Mouse (Mus musculus): ENCODE measurements around the gene Gpr18. TPM values are rescaled to one million over a fixed set of nuclear protein-coding genes. Genes with fewer than 3 reads are reported as not detected.

Gpr18 gene
- polyA plus RNA-seq, 1 experiment: not detected

GRCm38 (mm10) chr14:121918266-121918665 lies 2.7 kb upstream of the Gpr18 start:
- DNase-seq: no peak
- WGBS: 62% methylated on average over 3 of the region's 3 CpGs
- Histone ChIP-seq H3K27ac (ENCODE audit: insufficient read depth, low read length) (no peak overlapping the region), H3K4me3 (replicated peaks; ENCODE audit: insufficient read depth, low read depth, low read length) (no peak overlapping the region), H3K4me1 (ENCODE audit: control insufficient read depth, insufficient read depth, low read length) (peaks cover 3% of the 10 kb centered on the region), H3K27me3 (ENCODE audit: control insufficient read depth, insufficient read depth, low read length) (no peaks in the 10 kb centered on the region)
- TF ChIP-seq POLR2A (IDR thresholded peaks at IDR 0.05; ENCODE audit: borderline replicate concordance, insufficient read depth, low read length) (no peak), CTCF (IDR thresholded peaks at IDR 0.05; ENCODE audit: borderline replicate concordance, insufficient read depth, low read depth, low read length) (no peak)

- no peak for DNase-seq
- no peak for TF ChIP-seq POLR2A (IDR thresholded peaks at IDR 0.05; ENCODE audit: borderline replicate concordance, insufficient read depth, low read length)
- no peak for TF ChIP-seq CTCF (IDR thresholded peaks at IDR 0.05; ENCODE audit: borderline replicate concordance, insufficient read depth, low read depth, low read length)
- peaks cover 3% of the 10 kb centered on the region; the same call in 1 of the 2 replicates for H3K4me1 ChIP-seq (ENCODE audit: control insufficient read depth, insufficient read depth, low read length)
- 90% methylated on average over 6 of the region's 6 CpGs for WGBS
- H3K27ac ChIP-seq (ENCODE audit: insufficient read depth, low read length): no peak overlapping the region
- H3K27me3 ChIP-seq (ENCODE audit: control insufficient read depth, insufficient read depth, low read length): no peaks in the 10 kb centered on the region
- no peak overlapping the region for H3K4me3 ChIP-seq (replicated peaks; ENCODE audit: insufficient read depth, low read depth, low read length)
Measured at GRCm38 (mm10) chr14:121916311-121917094, 922 bp upstream of the Gpr18 start.

GRCm38 (mm10) chr14:121915143-121915542 lies 438 bp downstream of the Gpr18 start:
- H3K4me1 ChIP-seq (ENCODE audit: control insufficient read depth, insufficient read depth, low read length): no peaks in the 10 kb centered on the region
- no peaks in the 10 kb centered on the region for H3K27me3 ChIP-seq (ENCODE audit: control insufficient read depth, insufficient read depth, low read length)
- no peak overlapping the region for H3K4me3 ChIP-seq (replicated peaks; ENCODE audit: insufficient read depth, low read depth, low read length)
- WGBS: 92% methylated on average over 5 of the region's 5 CpGs
- DNase-seq: no peak
- H3K27ac ChIP-seq (ENCODE audit: insufficient read depth, low read length): no peak overlapping the region
- TF ChIP-seq CTCF (IDR thresholded peaks at IDR 0.05; ENCODE audit: borderline replicate concordance, insufficient read depth, low read depth, low read length): no peak

- Histone ChIP-seq H3K27ac (ENCODE audit: insufficient read depth, low read length) (no peak overlapping the region), H3K27me3 (ENCODE audit: control insufficient read depth, insufficient read depth, low read length) (no peaks in the 10 kb centered on the region), H3K4me1 (ENCODE audit: control insufficient read depth, insufficient read depth, low read length) (no peaks in the 10 kb centered on the region), H3K4me3 (replicated peaks; ENCODE audit: insufficient read depth, low read depth, low read length) (no peak overlapping the region)
- 92% methylated on average over 7 of the region's 7 CpGs for WGBS
- TF ChIP-seq CTCF (IDR thresholded peaks at IDR 0.05; ENCODE audit: borderline replicate concordance, insufficient read depth, low read depth, low read length): no peak
- TF ChIP-seq POLR2A (IDR thresholded peaks at IDR 0.05; ENCODE audit: borderline replicate concordance, insufficient read depth, low read length): no peak
- no peak for DNase-seq
Measured at GRCm38 (mm10) chr14:121912501-121912900, 3.1 kb downstream of the Gpr18 start.

- no peak for DNase-seq
- 94% methylated on average over 6 of the region's 6 CpGs for WGBS
- no peak overlapping the region for H3K27ac ChIP-seq (ENCODE audit: insufficient read depth, low read length)
- no peak overlapping the region for H3K4me3 ChIP-seq (replicated peaks; ENCODE audit: insufficient read depth, low read depth, low read length)
- H3K27me3 ChIP-seq (ENCODE audit: control insufficient read depth, insufficient read depth, low read length): no peaks in the 10 kb centered on the region
- no peaks in the 10 kb centered on the region for H3K4me1 ChIP-seq (ENCODE audit: control insufficient read depth, insufficient read depth, low read length)
- TF ChIP-seq CTCF (IDR thresholded peaks at IDR 0.05; ENCODE audit: borderline replicate concordance, insufficient read depth, low read depth, low read length): no peak
- no peak for TF ChIP-seq POLR2A (IDR thresholded peaks at IDR 0.05; ENCODE audit: borderline replicate concordance, insufficient read depth, low read length)
Measured at GRCm38 (mm10) chr14:121909868-121910267, 5.7 kb downstream of the Gpr18 start.

GRCm38 (mm10) chr14:121906992-121907681 lies 8.4 kb downstream of the Gpr18 start:
- H3K27me3 ChIP-seq (ENCODE audit: control insufficient read depth, insufficient read depth, low read length): no peaks in the 10 kb centered on the region
- WGBS: 89% methylated on average over 11 of the region's 11 CpGs
- no peak for DNase-seq

GRCm38 (mm10) chr14:121906341-121906991 lies 9.1 kb downstream of the Gpr18 start:
- WGBS: 90% methylated on average over 8 of the region's 8 CpGs
- no peak overlapping the region for H3K4me3 ChIP-seq (replicated peaks; ENCODE audit: insufficient read depth, low read depth, low read length)
- H3K27ac ChIP-seq (ENCODE audit: insufficient read depth, low read length): no peak overlapping the region
- DNase-seq: no peak
- no peaks in the 10 kb centered on the region for H3K27me3 ChIP-seq (ENCODE audit: control insufficient read depth, insufficient read depth, low read length)
- TF ChIP-seq CTCF (IDR thresholded peaks at IDR 0.05; ENCODE audit: borderline replicate concordance, insufficient read depth, low read depth, low read length) (no peak), POLR2A (IDR thresholded peaks at IDR 0.05; ENCODE audit: borderline replicate concordance, insufficient read depth, low read length) (no peak)
- no peaks in the 10 kb centered on the region; the same call in 1 of the 2 replicates for H3K4me1 ChIP-seq (ENCODE audit: control insufficient read depth, insufficient read depth, low read length)

More at GRCm38 (mm10) chr14:121906992-121907681, 8.4 kb downstream of the Gpr18 start:
- Histone ChIP-seq H3K4me3 (replicated peaks; ENCODE audit: insufficient read depth, low read depth, low read length) (no peak overlapping the region), H3K27ac (ENCODE audit: insufficient read depth, low read length) (no peak overlapping the region), H3K4me1 (ENCODE audit: control insufficient read depth, insufficient read depth, low read length) (no peaks in the 10 kb centered on the region; the same call in 1 of the 2 replicates)
- no peak for TF ChIP-seq POLR2A (IDR thresholded peaks at IDR 0.05; ENCODE audit: borderline replicate concordance, insufficient read depth, low read length)
- no peak for TF ChIP-seq CTCF (IDR thresholded peaks at IDR 0.05; ENCODE audit: borderline replicate concordance, insufficient read depth, low read depth, low read length)

All from cerebellum, adult 2 months (tissue).